Mouse (Mus musculus): ENCODE data around the gene Car7.

- TF ChIP-seq CTCF (IDR thresholded peaks at IDR 0.05; ENCODE audit: borderline replicate concordance, extremely low read depth, insufficient read depth, insufficient read length), result no peak
- TF ChIP-seq POLR2A (IDR thresholded peaks at IDR 0.05; ENCODE audit: borderline replicate concordance, extremely low read depth, insufficient read depth, insufficient read length, poor library complexity, severe bottlenecking), result no peak
Observed at GRCm38 (mm10) chr8:104555191-104555590, 20.7 kb downstream of the Car7 start.
